Mouse (Mus musculus) heart, embryonic 11.5 days (tissue): ENCODE measurements around the gene Epb41l4b. TPM values are rescaled to one million over a fixed set of nuclear protein-coding genes. Genes with fewer than 3 reads are reported as not detected.

ENCODE experiments used
- ATAC-seq: fragments of 200-750 bp; cut with Nextera tagmentation; replicated peaks from 2 replicates; pipeline ENCODE4 v1.8.0; 2017; ENCODE audit warnings: moderate library complexity; ENCODE audit not compliant: insufficient number of reproducible peaks, low FRiP score, low TSS enrichment
- H3K27ac ChIP-seq: fragments of 300-500 bp; sonication (generic); 2 replicates; pipeline ENCODE4 v1.5.1; 2014; ENCODE audit warnings: mild to moderate bottlenecking, low read depth, low read length
- H3K27me3 ChIP-seq: fragments of 300-500 bp; sonication (generic); 2 replicates; pipeline ENCODE4 v1.6.1; 2014; ENCODE audit warnings: mild to moderate bottlenecking, low read length, mixed read lengths; ENCODE audit not compliant: control insufficient read depth, insufficient read depth
- H3K36me3 ChIP-seq: fragments of 300-500 bp; sonication (generic); 2 replicates; pipeline ENCODE4 v1.6.1; 2014; ENCODE audit warnings: mild to moderate bottlenecking, low read length, moderate library complexity, mixed read lengths; ENCODE audit not compliant: control insufficient read depth, insufficient read depth
- H3K4me1 ChIP-seq: fragments of 300-500 bp; sonication (generic); 2 replicates; pipeline ENCODE4 v1.6.1; 2014; ENCODE audit warnings: low read length; ENCODE audit not compliant: control insufficient read depth, insufficient read depth
- H3K4me2 ChIP-seq: fragments of 300-500 bp; sonication (generic); 2 replicates; pipeline ENCODE4 v1.6.1; 2014; ENCODE audit warnings: mild to moderate bottlenecking, moderate library complexity
- H3K4me3 ChIP-seq: fragments of 300-500 bp; sonication (generic); 2 replicates; pipeline ENCODE4 v1.5.1; 2014; ENCODE audit warnings: low read depth, low read length
- H3K9ac ChIP-seq: fragments of 300-500 bp; sonication (generic); 2 replicates; pipeline ENCODE4 v1.6.1; 2014; ENCODE audit warnings: mild to moderate bottlenecking, low read depth, low read length, moderate library complexity
- H3K9me3 ChIP-seq: fragments of 300-500 bp; sonication (generic); replicated peaks from 2 replicates; pipeline ENCODE4 v1.6.1; 2016; ENCODE audit warnings: low read length; ENCODE audit not compliant: control insufficient read depth
- WGBS: fragments of 180-500 bp; shearing (Covaris S2); extraction: QIAGEN DNeasy Blood & Tissue Kit; methylation state at CpG from one replicate; pipeline ENCODE4 v1.1.7; 2014; ENCODE audit not compliant: insufficient replicate concordance; 5-methylcytosine and 5-hydroxymethylcytosine counted together
- polyA plus RNA-seq: library from polyadenylated mRNA; unstranded; fragments of >200 nt; fragmentation: Nextera tagmentation; extraction: Ambion mirVana; gene quantifications from 2 replicates; pipeline ENCODE4 v1.2.1, GENCODE M21; 2014

Gene Epb41l4b
- 0.51 and 0.67 TPM in 2 replicates for polyA plus RNA-seq

GRCm38 (mm10) chr4:57143026-57143937 lies at the start of gene Epb41l4b:
Gene Epb41l4b (minus strand): TSS chr4:57143437.
- no peaks in the 10 kb centered on the region for H3K36me3 ChIP-seq
- ATAC-seq: peak; percentile 80
- peaks cover 60% of the 10 kb centered on the region for H3K27me3 ChIP-seq
- under 1% methylated on average over 54 of the region's 142 CpGs for WGBS
- no peak within 1 kb of the TSS for H3K27ac ChIP-seq
- peak within 1 kb of the TSS; percentile 93 for H3K4me2 ChIP-seq
- no peaks in the 10 kb centered on the region for H3K9me3 ChIP-seq
- H3K4me1 ChIP-seq: peaks cover 8% of the 10 kb centered on the region; the same call in 1 of the 2 replicates
- H3K9ac ChIP-seq: peak within 1 kb of the TSS; percentile 60; the same call in 1 of the 2 replicates
- H3K4me3 ChIP-seq: peak within 1 kb of the TSS; percentile 65

- 61% methylated on average over 9 of the region's 9 CpGs for WGBS
- no peak overlapping the region for H3K27ac ChIP-seq
- H3K4me3 ChIP-seq: no peak overlapping the region
- H3K36me3 ChIP-seq: no peaks in the 10 kb centered on the region
- no peak overlapping the region for H3K4me2 ChIP-seq
- H3K9ac ChIP-seq: no peak overlapping the region
- ATAC-seq: no peak
- peaks cover 6% of the 10 kb centered on the region; the same call in 1 of the 2 replicates for H3K4me1 ChIP-seq
- H3K9me3 ChIP-seq: no peaks in the 10 kb centered on the region
- H3K27me3 ChIP-seq: no peaks in the 10 kb centered on the region
Measured at GRCm38 (mm10) chr4:57191543-57192283, 48.5 kb upstream of the Epb41l4b start.

- Histone ChIP-seq H3K4me3 (no peak overlapping the region), H3K4me2 (no peak overlapping the region), H3K9me3 (no peaks in the 10 kb centered on the region), H3K4me1 (peaks cover 9% of the 10 kb centered on the region), H3K9ac (no peak overlapping the region), H3K27ac (no peak overlapping the region), H3K27me3 (no peaks in the 10 kb centered on the region), H3K36me3 (no peaks in the 10 kb centered on the region)
- WGBS: 88% methylated on average over 2 of the region's 2 CpGs
- no peak for ATAC-seq
Measured at GRCm38 (mm10) chr4:57189881-57190280, 46.6 kb upstream of the Epb41l4b start.

GRCm38 (mm10) chr4:57186035-57186434 lies 42.8 kb upstream of the Epb41l4b start:
- Histone ChIP-seq H3K27me3 (no peaks in the 10 kb centered on the region), H3K9ac (no peak overlapping the region), H3K4me2 (no peak overlapping the region), H3K27ac (no peak overlapping the region), H3K36me3 (no peaks in the 10 kb centered on the region), H3K4me3 (no peak overlapping the region), H3K4me1 (peaks cover 3% of the 10 kb centered on the region; the same call in 1 of the 2 replicates), H3K9me3 (no peaks in the 10 kb centered on the region)
- 35% methylated on average over 6 of the region's 6 CpGs for WGBS
- no peak for ATAC-seq

DNA sequence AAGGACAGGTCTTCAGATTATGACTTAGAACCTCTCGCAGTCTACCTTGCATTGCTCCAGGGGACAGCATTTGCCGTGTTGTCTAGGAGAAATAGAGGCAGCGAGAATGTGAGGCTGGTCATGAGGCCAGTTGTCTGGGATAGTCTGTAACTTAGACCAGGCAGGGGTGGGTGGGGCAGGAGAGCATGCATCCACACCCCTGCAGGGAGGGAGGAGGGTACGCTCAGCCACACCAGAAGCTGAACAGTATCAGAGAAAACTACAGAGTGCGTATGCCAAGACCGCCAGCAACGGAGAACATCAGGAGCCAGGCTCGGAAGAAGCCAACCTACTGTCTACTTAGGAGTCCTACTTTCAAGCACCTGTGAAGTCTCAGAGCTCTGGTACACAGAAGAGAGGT lies 42.2 kb upstream of the Epb41l4b start:
- Histone ChIP-seq H3K27ac (no peak overlapping the region), H3K4me1 (peaks cover 3% of the 10 kb centered on the region; the same call in 1 of the 2 replicates), H3K9me3 (no peaks in the 10 kb centered on the region), H3K4me3 (no peak overlapping the region), H3K36me3 (no peaks in the 10 kb centered on the region), H3K4me2 (no peak overlapping the region), H3K27me3 (no peaks in the 10 kb centered on the region), H3K9ac (no peak overlapping the region)
- ATAC-seq: no peak
- 73% methylated on average over 8 of the region's 8 CpGs for WGBS

DNA sequence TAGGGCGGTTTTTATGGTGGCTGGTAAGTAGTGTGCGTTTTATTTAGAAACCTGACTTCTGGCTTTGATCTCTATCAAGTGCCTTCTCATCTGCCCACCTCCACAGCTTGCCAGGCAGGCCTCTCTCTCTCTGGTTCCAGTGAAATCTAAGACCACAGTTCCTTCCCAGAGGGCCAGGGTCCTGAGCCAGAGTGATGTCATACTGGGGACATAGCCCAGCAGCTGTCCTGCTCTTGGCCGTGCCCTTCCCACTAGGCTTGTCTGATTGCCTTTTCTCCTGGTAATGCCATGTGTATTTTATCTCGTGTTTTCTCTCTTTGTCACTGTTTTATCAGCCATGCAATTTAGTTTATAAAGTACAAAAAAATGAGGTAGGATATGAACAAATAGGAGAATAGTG lies 40.3 kb upstream of the Epb41l4b start:
- no peaks in the 10 kb centered on the region for H3K9me3 ChIP-seq
- no peak overlapping the region for H3K4me2 ChIP-seq
- 60% methylated on average over 4 of the region's 4 CpGs for WGBS
- no peaks in the 10 kb centered on the region for H3K36me3 ChIP-seq
- ATAC-seq: no peak
- H3K4me3 ChIP-seq: no peak overlapping the region
- H3K9ac ChIP-seq: no peak overlapping the region
- H3K4me1 ChIP-seq: peaks cover 3% of the 10 kb centered on the region; the same call in 1 of the 2 replicates
- H3K27ac ChIP-seq: no peak overlapping the region
- H3K27me3 ChIP-seq: no peaks in the 10 kb centered on the region

- no peaks in the 10 kb centered on the region for H3K27me3 ChIP-seq
- no peak overlapping the region for H3K9ac ChIP-seq
- H3K27ac ChIP-seq: no peak overlapping the region
- no peaks in the 10 kb centered on the region for H3K9me3 ChIP-seq
- no peaks in the 10 kb centered on the region for H3K36me3 ChIP-seq
- no peak overlapping the region for H3K4me3 ChIP-seq
- H3K4me1 ChIP-seq: peaks cover 3% of the 10 kb centered on the region; the same call in 1 of the 2 replicates
- H3K4me2 ChIP-seq: no peak overlapping the region
- ATAC-seq: no peak
- WGBS: 50% methylated on average over 1 of the region's 1 CpGs
Measured at GRCm38 (mm10) chr4:57181538-57181937, 38.3 kb upstream of the Epb41l4b start.

GRCm38 (mm10) chr4:57178881-57179280 lies 35.6 kb upstream of the Epb41l4b start:
- ATAC-seq: no peak
- H3K4me2 ChIP-seq: no peak overlapping the region
- WGBS: 69% methylated on average over 4 of the region's 4 CpGs

More at GRCm38 (mm10) chr4:57178881-57179280, 35.6 kb upstream of the Epb41l4b start:
- Histone ChIP-seq H3K4me3 (no peak overlapping the region), H3K4me1 (peaks cover 2% of the 10 kb centered on the region; the same call in 1 of the 2 replicates), H3K9me3 (no peaks in the 10 kb centered on the region), H3K36me3 (no peaks in the 10 kb centered on the region), H3K27ac (no peak overlapping the region), H3K9ac (no peak overlapping the region), H3K27me3 (no peaks in the 10 kb centered on the region)
